Mouse (Mus musculus) embryonic facial prominence, embryonic 11.5 days (tissue): ENCODE measurements around the gene Crlf2. TPM values are rescaled to one million over a fixed set of nuclear protein-coding genes. Genes with fewer than 3 reads are reported as not detected.

ENCODE experiments used
- polyA plus RNA-seq: library from polyadenylated mRNA; unstranded; fragments of >200 nt; fragmentation: Nextera tagmentation; extraction: Ambion mirVana; gene quantifications from 2 replicates; pipeline ENCODE4 v1.2.1, GENCODE M21; 2014

Gene Crlf2
- polyA plus RNA-seq, 1 experiment from 2014 or later = 1.9 TPM

Other genes with a start within 250 kb of the Crlf2 start
- not detected in 2 replicates for gene Vmn2r16, start 228.8 kb downstream of the Crlf2 start, polyA plus RNA-seq
- gene Vmn2r17, start 139.3 kb downstream of the Crlf2 start, polyA plus RNA-seq = not detected in 2 replicates
- gene 5430403G16Rik, start 132.0 kb upstream of the Crlf2 start, polyA plus RNA-seq = 2.8 and 3.1 TPM in 2 replicates
- gene 4930522L14Rik, start 192.9 kb upstream of the Crlf2 start, polyA plus RNA-seq = 11.6 and 13.2 TPM in 2 replicates